Mouse (Mus musculus) thymus, postnatal 25 days (tissue): Measurements from ENCODE around the gene Sectm1a.
A peak's percentile ranks its signal among the peaks of the same experiment; 100 is the strongest.
"Not testable (repeated sequence)": the region's sequence is repeated elsewhere in the genome, so short reads cannot be mapped to it uniquely, and the experiment has no call there.

Experiments
- DNase-seq: peaks from one replicate; pipeline ENCODE4 v3.0.0; 2022

Sectm1a gene

GRCm38 (mm10) chr11:121045286-121045685 lies 35.7 kb downstream of the Sectm1a start:
- DNase-seq: no peak

GRCm38 (mm10) chr11:121043025-121043424 lies 38.0 kb downstream of the Sectm1a start:
- DNase-seq: not testable (repeated sequence)

GRCm38 (mm10) chr11:121042480-121042879 lies 38.5 kb downstream of the Sectm1a start:
- DNase-seq: no peak

GRCm38 (mm10) chr11:121041636-121042035 lies 39.4 kb downstream of the Sectm1a start:
- no peak for DNase-seq

GRCm38 (mm10) chr11:121041212-121041611 lies 39.8 kb downstream of the Sectm1a start:
- DNase-seq: peak; percentile 81

- peak; percentile 44 for DNase-seq
Observed at GRCm38 (mm10) chr11:121039302-121039701, 41.7 kb downstream of the Sectm1a start, which contains the start of gene Cd7. Gene Cd7, minus strand, starts transcription at chr11:121039418.

GRCm38 (mm10) chr11:121038366-121039240 lies 42.4 kb downstream of the Sectm1a start:
- peak; percentile 30 for DNase-seq

GRCm38 (mm10) chr11:121033118-121033517 lies 47.9 kb downstream of the Sectm1a start:
- no peak for DNase-seq

- no peak for DNase-seq
Observed at GRCm38 (mm10) chr11:121027259-121027658, 53.8 kb downstream of the Sectm1a start.

- no peak for DNase-seq
Observed at GRCm38 (mm10) chr11:121024163-121024562, 56.9 kb downstream of the Sectm1a start.

- no peak for DNase-seq
Observed at GRCm38 (mm10) chr11:121019501-121019900, 61.5 kb downstream of the Sectm1a start.

GRCm38 (mm10) chr11:121017703-121018102 lies 63.3 kb downstream of the Sectm1a start:
- peak; percentile 65 for DNase-seq
